Mouse (Mus musculus) forebrain, embryonic 14.5 days (tissue): ENCODE measurements at regions not wholly inside any gene's neighbourhood (a gene's known extent, or its start where the extent isn't known, plus 50 kb on each side); places are given as distances from the start of the nearest gene placed in this dataset.

ENCODE experiments used
- ATAC-seq: fragments of 200-750 bp; cut with Nextera tagmentation; 2 replicates; pipeline ENCODE4 v1.8.0; 2017; ENCODE audit warnings: mild to moderate bottlenecking, moderate library complexity
- DNase-seq: peaks from one replicate; pipeline ENCODE4 v3.0.0-alpha.2; 2015; ENCODE audit warnings: low spot score
- H3K27ac ChIP-seq: fragments of 300-500 bp; sonication (generic); 2 replicates; pipeline ENCODE4 v1.5.1; 2014; ENCODE audit warnings: low read depth, mild to moderate bottlenecking, control low read depth, low read length, moderate library complexity
- H3K27me3 ChIP-seq: fragments of 300-500 bp; sonication (generic); replicated peaks from 2 replicates; pipeline ENCODE4 v1.6.1; 2014; ENCODE audit warnings: low read length, control low read depth, mixed read lengths; ENCODE audit not compliant: control insufficient read depth, insufficient read depth
- H3K36me3 ChIP-seq: fragments of 300-500 bp; sonication (generic); 2 replicates; pipeline ENCODE4 v1.6.1; 2014; ENCODE audit warnings: low read length, control low read depth; ENCODE audit not compliant: control insufficient read depth, insufficient read depth
- H3K4me1 ChIP-seq: fragments of 300-500 bp; sonication (generic); 2 replicates; pipeline ENCODE4 v1.6.1; 2014; ENCODE audit warnings: antibody characterized with exemption, low read length, control low read depth; ENCODE audit not compliant: control insufficient read depth, insufficient read depth
- H3K4me2 ChIP-seq: fragments of 300-500 bp; sonication (generic); 2 replicates; pipeline ENCODE4 v1.6.1; 2014; ENCODE audit warnings: mild to moderate bottlenecking, control low read depth, low read length
- H3K4me3 ChIP-seq: fragments of 300-500 bp; sonication (generic); 2 replicates; pipeline ENCODE4 v1.5.1; 2014; ENCODE audit warnings: low read depth, low read length, control low read depth
- H3K9ac ChIP-seq: fragments of 300-500 bp; sonication (generic); 2 replicates; pipeline ENCODE4 v1.6.1; 2014; ENCODE audit warnings: mild to moderate bottlenecking, low read length, control low read depth, moderate library complexity
- H3K9me3 ChIP-seq: fragments of 300-500 bp; sonication (generic); replicated peaks from 2 replicates; pipeline ENCODE4 v1.6.1; 2016; ENCODE audit warnings: low read length, control low read depth, mixed read lengths; ENCODE audit not compliant: control insufficient read depth
- WGBS: fragments of 180-500 bp; shearing (Covaris S2); extraction: QIAGEN DNeasy Blood & Tissue Kit; methylation state at CpG from one replicate; pipeline ENCODE4 v1.1.7; 2014; 5-methylcytosine and 5-hydroxymethylcytosine counted together

GRCm38 (mm10) chr15:25305801-25306200, 107.8 kb downstream of the Basp1 start:
- H3K36me3 ChIP-seq = no peaks in the 10 kb centered on the region
- H3K4me2 ChIP-seq = no peak overlapping the region
- no peak overlapping the region for H3K4me3 ChIP-seq
- no peak overlapping the region for H3K9ac ChIP-seq
- H3K4me1 ChIP-seq = 0 out of 2 replicates have a peak, but pooled peaks cover 3% of the 10 kb centered on the region
- no peak for DNase-seq
- H3K27ac ChIP-seq = no peak overlapping the region
- WGBS = 97% methylated on average over 1 of the region's 1 CpGs
- no peaks in the 10 kb centered on the region for H3K9me3 ChIP-seq
- no peak for ATAC-seq
- no peaks in the 10 kb centered on the region for H3K27me3 ChIP-seq

GRCm38 (mm10) chr15:25303379-25303778, 110.2 kb downstream of the Basp1 start:
- 0 out of 2 replicates have a peak, but pooled peaks cover 3% of the 10 kb centered on the region for H3K4me1 ChIP-seq
- no peaks in the 10 kb centered on the region for H3K36me3 ChIP-seq
- H3K9me3 ChIP-seq = no peaks in the 10 kb centered on the region
- no peak overlapping the region for H3K4me2 ChIP-seq
- no peak overlapping the region for H3K9ac ChIP-seq
- ATAC-seq (no peak), DNase-seq (no peak)
- no peak overlapping the region for H3K4me3 ChIP-seq
- WGBS = 92% methylated on average over 3 of the region's 3 CpGs
- no peaks in the 10 kb centered on the region for H3K27me3 ChIP-seq
- no peak overlapping the region for H3K27ac ChIP-seq

- H3K36me3 ChIP-seq = no peaks in the 10 kb centered on the region
- no peak overlapping the region for H3K9ac ChIP-seq
- 52% methylated on average over 8 of the region's 8 CpGs for WGBS
- H3K27ac ChIP-seq = no peak overlapping the region
- H3K4me2 ChIP-seq = no peak overlapping the region
- peaks cover 4% of the 10 kb centered on the region; the same call in 1 of the 2 replicates for H3K4me1 ChIP-seq
- ATAC-seq (peak; percentile 72; the same call in 1 of the 2 replicates), DNase-seq (peak; percentile 76)
- H3K9me3 ChIP-seq = no peaks in the 10 kb centered on the region
- H3K4me3 ChIP-seq = no peak overlapping the region
- H3K27me3 ChIP-seq = no peaks in the 10 kb centered on the region
These were observed 110.8 kb downstream of the Basp1 start for GRCm38 (mm10) chr15:25302671-25303294.

- ATAC-seq = no peak
- Histone ChIP-seq H3K27me3 (no peaks in the 10 kb centered on the region), H3K36me3 (no peaks in the 10 kb centered on the region), H3K4me2 (no peak overlapping the region), H3K9me3 (no peaks in the 10 kb centered on the region), H3K9ac (no peak overlapping the region), H3K27ac (no peak overlapping the region), H3K4me3 (no peak overlapping the region), H3K4me1 (peaks cover 10% of the 10 kb centered on the region)
- 73% methylated on average over 3 of the region's 3 CpGs for WGBS
- no peak for DNase-seq
These were observed 111.8 kb downstream of the Basp1 start for GRCm38 (mm10) chr15:25301810-25302209.

GRCm38 (mm10) chr15:25297278-25297677, 116.3 kb downstream of the Basp1 start:
- H3K4me1 ChIP-seq = peaks cover 11% of the 10 kb centered on the region
- WGBS = 20% methylated on average over 5 of the region's 5 CpGs
- ATAC-seq (peak; percentile 88), DNase-seq (peak; percentile 81)
- H3K36me3 ChIP-seq = no peaks in the 10 kb centered on the region
- H3K27me3 ChIP-seq = no peaks in the 10 kb centered on the region
- no peak overlapping the region for H3K4me2 ChIP-seq
- H3K4me3 ChIP-seq = no peak overlapping the region
- no peaks in the 10 kb centered on the region for H3K9me3 ChIP-seq
- H3K27ac ChIP-seq = no peak overlapping the region
- H3K9ac ChIP-seq = no peak overlapping the region

- H3K4me1 ChIP-seq = peaks cover 13% of the 10 kb centered on the region
- ATAC-seq (peak; percentile 60; the same call in 1 of the 2 replicates), DNase-seq (no peak)
- WGBS = 74% methylated on average over 11 of the region's 11 CpGs
- H3K27ac ChIP-seq = no peak overlapping the region
- no peak overlapping the region for H3K4me2 ChIP-seq
- H3K36me3 ChIP-seq = no peaks in the 10 kb centered on the region
- H3K4me3 ChIP-seq = no peak overlapping the region
- no peak overlapping the region for H3K9ac ChIP-seq
- no peaks in the 10 kb centered on the region for H3K9me3 ChIP-seq
- H3K27me3 ChIP-seq = no peaks in the 10 kb centered on the region
These were observed 116.8 kb downstream of the Basp1 start for GRCm38 (mm10) chr15:25296714-25297113.

GRCm38 (mm10) chr15:25295753-25296152, 117.8 kb downstream of the Basp1 start:
- Histone ChIP-seq H3K4me1 (peaks cover 23% of the 10 kb centered on the region), H3K4me3 (no peak overlapping the region), H3K9ac (no peak overlapping the region), H3K27me3 (no peaks in the 10 kb centered on the region), H3K27ac (no peak overlapping the region), H3K9me3 (no peaks in the 10 kb centered on the region), H3K36me3 (no peaks in the 10 kb centered on the region), H3K4me2 (no peak overlapping the region)
- no peak for DNase-seq
- WGBS = 96% methylated on average over 6 of the region's 6 CpGs
- no peak for ATAC-seq

- peaks cover 15% of the 10 kb centered on the region; the same call in 1 of the 2 replicates for H3K4me1 ChIP-seq
- peak overlapping the region; percentile 58 for H3K27ac ChIP-seq
- H3K27me3 ChIP-seq = no peaks in the 10 kb centered on the region
- H3K4me3 ChIP-seq = no peak overlapping the region
- peak overlapping the region; percentile 33; the same call in 1 of the 2 replicates for H3K4me2 ChIP-seq
- no peak overlapping the region for H3K9ac ChIP-seq
- no peaks in the 10 kb centered on the region for H3K9me3 ChIP-seq
- H3K36me3 ChIP-seq = no peaks in the 10 kb centered on the region
- DNase-seq (peak; percentile 96), ATAC-seq (peak; percentile 97)
- WGBS = 1% methylated on average over 10 of the region's 10 CpGs
These were observed 122.3 kb downstream of the Basp1 start for GRCm38 (mm10) chr15:25291231-25291691.

GRCm38 (mm10) chr15:25287850-25288249, 125.7 kb downstream of the Basp1 start:
- no peak overlapping the region for H3K9ac ChIP-seq
- no peak for DNase-seq

More at GRCm38 (mm10) chr15:25287850-25288249, 125.7 kb downstream of the Basp1 start:
- Histone ChIP-seq H3K4me1 (peaks cover 29% of the 10 kb centered on the region), H3K4me3 (no peak overlapping the region), H3K27me3 (no peaks in the 10 kb centered on the region), H3K9me3 (no peaks in the 10 kb centered on the region), H3K27ac (no peak overlapping the region), H3K36me3 (no peaks in the 10 kb centered on the region), H3K4me2 (no peak overlapping the region)
- no peak for ATAC-seq
- 77% methylated on average over 3 of the region's 3 CpGs for WGBS
